Mouse (Mus musculus) heart, adult 2 months (tissue): ENCODE measurements at regions not wholly inside any gene's neighbourhood (a gene's known extent, or its start where the extent isn't known, plus 50 kb on each side); places are given as distances from the start of the nearest gene placed in this dataset.
"Not testable (repeated sequence)": the region's sequence is repeated elsewhere in the genome, so short reads cannot be mapped to it uniquely, and the experiment has no call there.

Experiments
- DNase-seq, 2 experiments: peaks; one replicate each; pipeline ENCODE4 v3.0.0; 2021
- H3K27ac ChIP-seq: fragments of 200-600 bp; 2 replicates; pipeline ENCODE4 v1.8.1; 2022
- H3K27me3 ChIP-seq: fragments of 200-500 bp; 2 replicates; pipeline ENCODE4 v1.6.1; 2012; ENCODE audit warnings: mild to moderate bottlenecking, low read length, inconsistent platforms, mixed read lengths; ENCODE audit not compliant: control insufficient read depth, insufficient read depth
- H3K36me3 ChIP-seq: fragments of 200-500 bp; 2 replicates; pipeline ENCODE4 v1.6.1; 2012; ENCODE audit warnings: low read length, inconsistent platforms; ENCODE audit not compliant: control insufficient read depth, insufficient read depth
- H3K4me1 ChIP-seq: fragments of 200-500 bp; 2 replicates; pipeline ENCODE4 v1.6.1; 2011; ENCODE audit warnings: low read length; ENCODE audit not compliant: control insufficient read depth, insufficient read depth
- H3K4me3 ChIP-seq: fragments of 200-600 bp; 2 replicates; pipeline ENCODE4 v1.8.1; 2022
- H3K79me2 ChIP-seq: fragments of 200-500 bp; replicated peaks from 2 replicates; pipeline ENCODE4 v1.6.1; 2012; ENCODE audit warnings: mild to moderate bottlenecking, inconsistent platforms, low read length, moderate library complexity, mixed read lengths; ENCODE audit not compliant: control insufficient read depth, insufficient read depth
- H3K9ac ChIP-seq: fragments of 200-500 bp; 2 replicates; pipeline ENCODE4 v1.6.1; 2012; ENCODE audit warnings: low read depth, mild to moderate bottlenecking, control low read depth, inconsistent platforms, low read length, mixed read lengths
- EP300 ChIP-seq: fragments of 200-500 bp; IDR thresholded peaks from 2 replicates; pipeline ENCODE4 v1.6.1; 2011; ENCODE audit warnings: low read depth, low read length, control low read depth; ENCODE audit not compliant: insufficient read depth
- WGBS: fragments of 180-500 bp; shearing (Covaris S2); methylation state at CpG from one replicate; pipeline ENCODE4 v1.1.7; 2018; 5-methylcytosine and 5-hydroxymethylcytosine counted together
- intact Hi-C: fragments of 180-260 bp; cut with DNase I; formaldehyde crosslinking; loops from one replicate; pipeline ENCODE4 v1.15.1; 2025

DNA sequence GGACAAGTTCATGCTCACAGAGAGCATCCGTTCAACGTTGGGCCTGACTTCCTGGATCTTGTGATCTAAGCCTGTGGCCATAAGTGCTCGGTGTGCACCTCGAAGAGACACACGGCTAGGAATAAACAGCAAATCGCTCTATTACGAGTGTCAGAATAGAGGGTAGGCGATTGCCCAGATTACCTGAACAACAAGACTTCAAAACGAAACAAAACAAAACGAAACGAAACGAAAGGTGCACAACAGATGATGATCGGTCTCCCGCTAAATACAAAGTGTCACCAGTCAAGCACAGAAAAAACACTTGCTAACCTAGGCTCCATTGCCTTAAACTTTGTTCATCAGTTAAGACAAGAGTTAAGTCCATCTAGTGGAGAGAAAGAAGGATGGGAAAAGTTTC is 67.4 kb downstream of the Pdia4 start:
- H3K79me2 ChIP-seq, H3K27ac ChIP-seq, DNase-seq, H3K4me3 ChIP-seq, H3K36me3 ChIP-seq, H3K4me1 ChIP-seq, intact Hi-C loops, H3K9ac ChIP-seq, H3K27me3 ChIP-seq: not testable (repeated sequence)
- 90% methylated on average over 9 of the region's 14 CpGs for WGBS

DNA sequence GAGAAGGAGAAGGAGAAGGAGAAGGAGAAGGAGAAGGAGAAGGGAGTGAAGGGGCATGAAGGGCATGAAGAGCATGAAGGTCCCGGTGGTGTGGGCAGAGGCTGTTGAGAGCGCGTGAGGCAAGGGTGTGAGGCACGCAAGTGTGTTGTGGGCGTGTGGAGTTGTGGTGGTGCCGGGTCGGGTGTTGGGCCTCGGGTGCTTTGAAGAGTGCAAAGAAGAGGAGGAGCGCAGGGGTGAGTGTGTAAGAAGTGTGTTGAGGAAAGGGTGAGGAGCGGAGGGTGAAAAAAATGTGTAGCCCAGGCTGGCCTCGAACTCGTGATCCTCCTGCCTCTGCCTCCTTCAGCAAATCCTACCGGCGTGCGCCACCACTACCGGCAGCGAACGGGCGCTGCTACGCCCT is 69.4 kb downstream of the Pdia4 start:
- intact Hi-C loops, H3K36me3 ChIP-seq, H3K9ac ChIP-seq, H3K27me3 ChIP-seq, H3K79me2 ChIP-seq, H3K4me3 ChIP-seq, H3K27ac ChIP-seq, H3K4me1 ChIP-seq: not testable (repeated sequence)
- DNase-seq: peak; percentile 23 to 51
- WGBS: 27% methylated on average over 7 of the region's 20 CpGs

DNA sequence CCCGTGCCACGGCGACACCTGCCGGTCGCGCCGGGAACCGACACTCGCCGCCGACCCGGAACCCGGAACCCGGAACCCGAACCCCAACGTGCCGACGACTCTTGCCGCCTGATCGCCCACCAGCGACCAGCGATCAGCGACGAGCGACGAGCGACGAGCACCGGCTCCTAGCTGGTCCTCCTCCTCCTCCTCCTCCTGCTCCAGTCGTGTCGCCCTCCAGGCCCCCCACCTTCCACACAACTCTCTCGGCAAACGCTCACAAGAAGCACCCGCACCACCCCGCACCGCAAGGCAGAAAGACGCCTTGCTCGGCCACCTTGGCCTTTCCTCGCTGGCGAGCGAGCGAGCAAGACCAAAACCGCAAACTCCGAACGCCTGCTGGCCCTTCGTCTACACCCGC is 73.0 kb downstream of the Pdia4 start:
- Histone ChIP-seq H3K9ac (peak overlapping the region; percentile 53), H3K4me3 (0 out of 2 replicates have a peak overlapping the region, but pooled peaks have one; percentile 27)
- DNase-seq: peak; percentile 29 to 42
- H3K79me2 ChIP-seq, H3K27me3 ChIP-seq, H3K36me3 ChIP-seq, intact Hi-C loops, H3K4me1 ChIP-seq, H3K27ac ChIP-seq: not testable (repeated sequence)
- WGBS: 4% methylated on average over 19 of the region's 47 CpGs

DNA sequence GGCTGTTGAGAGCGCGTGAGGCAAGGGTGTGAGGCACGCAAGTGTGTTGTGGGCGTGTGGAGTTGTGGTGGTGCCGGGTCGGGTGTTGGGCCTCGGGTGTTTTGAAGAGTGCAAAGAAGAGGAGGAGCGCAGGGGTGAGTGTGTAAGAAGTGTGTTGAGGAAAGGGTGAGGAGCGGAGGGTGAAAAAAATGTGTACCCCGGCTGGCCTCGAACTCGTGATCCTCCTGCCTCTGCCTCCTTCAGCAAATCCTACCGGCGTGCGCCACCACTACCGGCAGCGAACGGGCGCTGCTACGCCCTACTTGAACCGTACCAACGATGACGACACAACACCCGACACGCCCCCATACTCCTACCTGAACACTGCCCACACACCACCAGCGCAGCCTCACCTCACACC is 73.5 kb downstream of the Pdia4 start:
- 5% methylated on average over 11 of the region's 26 CpGs for WGBS
- H3K9ac ChIP-seq, H3K27me3 ChIP-seq, H3K4me3 ChIP-seq, H3K4me1 ChIP-seq, H3K36me3 ChIP-seq, H3K79me2 ChIP-seq, intact Hi-C loops, H3K27ac ChIP-seq: not testable (repeated sequence)
- 0 out of 2 replicates have a peak, but pooled peaks have one; percentile 10 for TF ChIP-seq EP300
- peak; percentile 77 to 79 for DNase-seq

DNA sequence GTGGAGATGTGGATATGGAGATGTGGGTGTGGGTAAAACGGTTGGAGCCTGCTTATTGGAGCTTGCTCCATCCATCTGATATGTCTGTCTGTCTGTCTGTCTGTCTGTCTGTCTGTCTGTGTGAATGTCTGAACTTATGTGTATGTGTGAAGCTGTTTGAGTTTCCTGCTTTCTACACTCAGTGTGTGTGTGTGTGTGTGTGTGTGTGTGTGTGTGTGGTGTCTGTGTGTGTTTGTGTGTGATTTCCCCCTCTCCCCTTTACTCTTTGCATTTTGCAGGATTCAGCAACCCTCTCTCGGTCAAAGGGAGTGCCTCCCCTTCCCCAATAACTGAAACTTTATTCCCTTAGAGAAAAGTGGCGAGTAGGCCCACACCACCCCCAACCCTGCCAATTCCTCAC is 75.3 kb downstream of the Pdia4 start:
- H3K4me3 ChIP-seq, H3K79me2 ChIP-seq, H3K27me3 ChIP-seq, H3K9ac ChIP-seq, H3K27ac ChIP-seq, H3K36me3 ChIP-seq, H3K4me1 ChIP-seq, intact Hi-C loops, DNase-seq: not testable (repeated sequence)
- WGBS: 67% methylated on average over 1 of the region's 3 CpGs
